In genomic region chr4:82587146-82587870, GRCm38 (mm10) we compare ENCODE assay signal across 14 mouse cellular contexts.
A peak's percentile ranks its signal among the peaks of the same experiment; 100 is the strongest.
DNase-seq lines count a peak whose midpoint lies in the region; ATAC-seq and TF ChIP-seq lines count a peak whose summit lies in the region.
"Had no signal": no experiment of that assay in that cellular context is flagged by ENCODE, and none has a peak within 500 bp of the region (broad histone marks: within the 10 kb centered on the region; RNA-seq: fewer than 3 reads in every experiment).

No protein-coding gene starts in this region.

- no peaks in the 10 kb centered on the region for H3K9me3 ChIP-seq in forebrain, embryonic 14.5 days (replicated peaks; ENCODE audit: control insufficient read depth, low read length)
- no peaks in the 10 kb centered on the region for H3K9me3 ChIP-seq in forebrain, embryonic 10.5 days
- no peaks in the 10 kb centered on the region for H3K9me3 ChIP-seq in midbrain, embryonic 12.5 days
- H3K9me3 ChIP-seq in midbrain, embryonic 15.5 days, result no peaks in the 10 kb centered on the region
- no peaks in the 10 kb centered on the region for H3K9me3 ChIP-seq in forebrain, postnatal 0 days (ENCODE audit: low read length)
- no peaks in the 10 kb centered on the region for H3K9me3 ChIP-seq in midbrain, postnatal 0 days (ENCODE audit: low read length)
- H3K9me3 ChIP-seq: embryonic facial prominence, embryonic 10.5 days had no signal

- no peak for DNase-seq in forebrain, embryonic 14.5 days (ENCODE audit: low spot score)
- DNase-seq in forebrain, embryonic 10.5 days (ENCODE audit: extremely low spot score, low spot score), result no peak
- no peak for DNase-seq in forebrain, postnatal 0 days
- DNase-seq in midbrain, postnatal 0 days (ENCODE audit: low spot score), result peak; percentile 58
- DNase-seq in frontal cortex, postnatal 25 days (ENCODE audit: low spot score in 2 of 2), result no peak
- DNase-seq in kidney, postnatal 10 days, result no peak
- DNase-seq: heart, adult 18-20 months; heart, postnatal 14 days; kidney, adult 18-20 months; thymus, adult 2 months had no signal

- peaks cover 9% of the 10 kb centered on the region; the same call in 1 of the 2 replicates for H3K4me1 ChIP-seq in forebrain, embryonic 14.5 days (ENCODE audit: control insufficient read depth, insufficient read depth, low read length)
- H3K4me1 ChIP-seq in forebrain, embryonic 10.5 days, result peaks cover 36% of the 10 kb centered on the region
- peaks cover 15% of the 10 kb centered on the region for H3K4me1 ChIP-seq in midbrain, embryonic 12.5 days
- peaks cover 5% of the 10 kb centered on the region; the same call in 1 of the 2 replicates for H3K4me1 ChIP-seq in midbrain, embryonic 15.5 days
- 0 out of 2 replicates have a peak, but pooled peaks cover 1% of the 10 kb centered on the region for H3K4me1 ChIP-seq in forebrain, postnatal 0 days (ENCODE audit: insufficient read depth)
- H3K4me1 ChIP-seq in midbrain, postnatal 0 days (ENCODE audit: insufficient read depth, low read length), result peaks cover 3% of the 10 kb centered on the region; the same call in 1 of the 2 replicates

- peak overlapping the region; percentile 20 for H3K4me2 ChIP-seq in forebrain, embryonic 14.5 days (ENCODE audit: low read length)
- H3K4me2 ChIP-seq in midbrain, embryonic 12.5 days (replicated peaks), result no peak overlapping the region
- H3K4me2 ChIP-seq in midbrain, embryonic 15.5 days, result no peak overlapping the region
- H3K4me2 ChIP-seq in forebrain, postnatal 0 days (ENCODE audit: low read depth), result peak overlapping the region; percentile 11
- peak overlapping the region; percentile 7; the same call in 1 of the 2 replicates for H3K4me2 ChIP-seq in midbrain, postnatal 0 days (ENCODE audit: low read depth, low read length, poor library complexity, severe bottlenecking)

- no peaks in the 10 kb centered on the region for H3K36me3 ChIP-seq in forebrain, embryonic 14.5 days (ENCODE audit: control insufficient read depth, insufficient read depth, low read length)
- H3K36me3 ChIP-seq in forebrain, embryonic 10.5 days (replicated peaks), result no peaks in the 10 kb centered on the region
- H3K36me3 ChIP-seq in midbrain, embryonic 12.5 days, result no peaks in the 10 kb centered on the region
- H3K36me3 ChIP-seq in midbrain, embryonic 15.5 days (replicated peaks), result no peaks in the 10 kb centered on the region
- H3K36me3 ChIP-seq in forebrain, postnatal 0 days (ENCODE audit: insufficient read depth), result no peaks in the 10 kb centered on the region
- H3K36me3 ChIP-seq in midbrain, postnatal 0 days (ENCODE audit: insufficient read depth, low read length), result no peaks in the 10 kb centered on the region
- H3K36me3 ChIP-seq: embryonic facial prominence, embryonic 10.5 days had no signal

- no peaks in the 10 kb centered on the region for H3K27me3 ChIP-seq in forebrain, embryonic 14.5 days (replicated peaks; ENCODE audit: control insufficient read depth, insufficient read depth, low read length)
- 0 out of 2 replicates have a peak, but pooled peaks cover 12% of the 10 kb centered on the region for H3K27me3 ChIP-seq in forebrain, embryonic 10.5 days (ENCODE audit: poor library complexity, severe bottlenecking)
- H3K27me3 ChIP-seq in midbrain, embryonic 12.5 days, result no peaks in the 10 kb centered on the region
- H3K27me3 ChIP-seq in midbrain, embryonic 15.5 days (replicated peaks), result no peaks in the 10 kb centered on the region
- no peaks in the 10 kb centered on the region for H3K27me3 ChIP-seq in forebrain, postnatal 0 days (ENCODE audit: insufficient read depth, low read length)
- H3K27me3 ChIP-seq in midbrain, postnatal 0 days (ENCODE audit: insufficient read depth, low read length), result no peaks in the 10 kb centered on the region

- peak overlapping the region; percentile 35; the same call in 1 of the 2 replicates for H3K9ac ChIP-seq in forebrain, embryonic 14.5 days (ENCODE audit: low read length)
- no peak overlapping the region for H3K9ac ChIP-seq in midbrain, embryonic 12.5 days (replicated peaks)
- no peak overlapping the region for H3K9ac ChIP-seq in midbrain, embryonic 15.5 days
- peak overlapping the region; percentile 43 for H3K9ac ChIP-seq in forebrain, postnatal 0 days
- no peak overlapping the region for H3K9ac ChIP-seq in midbrain, postnatal 0 days (replicated peaks; ENCODE audit: low read length, poor library complexity, severe bottlenecking)
- H3K9ac ChIP-seq: liver, embryonic 14.5 days had no signal

- H3K4me3 ChIP-seq in forebrain, embryonic 14.5 days (ENCODE audit: low read depth, low read length), result no peak overlapping the region
- H3K4me3 ChIP-seq in forebrain, embryonic 10.5 days, result no peak overlapping the region
- no peak overlapping the region for H3K4me3 ChIP-seq in midbrain, embryonic 12.5 days
- no peak overlapping the region for H3K4me3 ChIP-seq in midbrain, embryonic 15.5 days
- H3K4me3 ChIP-seq in forebrain, postnatal 0 days (ENCODE audit: low read depth, low read length), result no peak overlapping the region
- H3K4me3 ChIP-seq in midbrain, postnatal 0 days (ENCODE audit: low read depth, low read length), result no peak overlapping the region
- H3K4me3 ChIP-seq: embryonic facial prominence, embryonic 10.5 days had no signal

- no peak for ATAC-seq in forebrain, embryonic 14.5 days
- ATAC-seq in midbrain, embryonic 12.5 days (ENCODE audit: low FRiP score, low read depth), result no peak
- ATAC-seq in midbrain, embryonic 15.5 days (replicated peaks), result no peak
- ATAC-seq in forebrain, postnatal 0 days, result no peak
- ATAC-seq in midbrain, postnatal 0 days (ENCODE audit: low FRiP score), result no peak

- WGBS in forebrain, embryonic 14.5 days, result 73% methylated on average over 16 of the region's 16 CpGs
- 84% methylated on average over 16 of the region's 16 CpGs for WGBS in forebrain, embryonic 10.5 days
- 60% methylated on average over 16 of the region's 16 CpGs for WGBS in midbrain, embryonic 12.5 days
- 53% methylated on average over 16 of the region's 16 CpGs for WGBS in midbrain, embryonic 15.5 days
- 62% methylated on average over 16 of the region's 16 CpGs for WGBS in forebrain, postnatal 0 days
- 50% methylated on average over 16 of the region's 16 CpGs for WGBS in midbrain, postnatal 0 days

- no peak for TF ChIP-seq CTCF in forebrain, postnatal 0 days (IDR thresholded peaks at IDR 0.05; ENCODE audit: low read depth)
- TF ChIP-seq CTCF in midbrain, postnatal 0 days (IDR thresholded peaks at IDR 0.05), result no peak

- H3K27ac ChIP-seq in forebrain, embryonic 14.5 days (ENCODE audit: low read depth, low read length), result peak overlapping the region; percentile 44; the same call in 1 of the 2 replicates
- H3K27ac ChIP-seq in forebrain, embryonic 10.5 days, result no peak overlapping the region
- H3K27ac ChIP-seq in midbrain, embryonic 12.5 days (replicated peaks), result peak overlapping the region; percentile 25; the same call in 1 of the 2 replicates
- no peak overlapping the region for H3K27ac ChIP-seq in midbrain, embryonic 15.5 days
- H3K27ac ChIP-seq in forebrain, postnatal 0 days (ENCODE audit: low read depth, low read length), result peak overlapping the region; percentile 75
- H3K27ac ChIP-seq in midbrain, postnatal 0 days (ENCODE audit: low read depth, low read length), result no peak overlapping the region
- H3K27ac ChIP-seq: embryonic facial prominence, embryonic 10.5 days; liver, embryonic 14.5 days had no signal

Comparison
In these comparisons a context has a peak if more than half of its experiments do, and no peak if none do; other contexts are left out.
1. H3K27ac ChIP-seq: peak in forebrain, embryonic 14.5 days (single experiment), midbrain, embryonic 12.5 days (single experiment) and forebrain, postnatal 0 days (single experiment); none in forebrain, embryonic 10.5 days (single experiment), midbrain, embryonic 15.5 days (single experiment) and midbrain, postnatal 0 days (single experiment).
2. H3K4me2 ChIP-seq: peak in forebrain, embryonic 14.5 days (single experiment), forebrain, postnatal 0 days (single experiment) and midbrain, postnatal 0 days (single experiment); none in midbrain, embryonic 12.5 days (single experiment) and midbrain, embryonic 15.5 days (single experiment).
3. H3K9ac ChIP-seq: peak in forebrain, embryonic 14.5 days (single experiment) and forebrain, postnatal 0 days (single experiment); none in midbrain, embryonic 12.5 days (single experiment), midbrain, embryonic 15.5 days (single experiment) and midbrain, postnatal 0 days (single experiment).